Mouse (Mus musculus) MEL (cell line): ENCODE measurements around the gene Whamm.

Experiments
- MYC ChIP-seq: IDR thresholded peaks from 2 replicates; pipeline ENCODE4 v1.6.1; 2011; ENCODE audit warnings: low read depth, mild to moderate bottlenecking, low read length, improper control_type of control experiment, moderate library complexity
- POLR2A ChIP-seq, 2 experiments: IDR thresholded peaks; 2 replicates each; pipeline ENCODE4 v1.6.1; 2011 to 2012; ENCODE audit warnings: low read length in 2 of 2, mild to moderate bottlenecking in 2 of 2, control low read depth in 1 of 2, improper control_type of control experiment in 1 of 2, low read depth in 1 of 2, moderate library complexity in 1 of 2; ENCODE audit not compliant: control insufficient read depth in 1 of 2, insufficient read depth in 1 of 2, poor library complexity in 1 of 2

GRCm38 (mm10) chr7:81523663-81524017, 47.4 kb upstream of the Whamm start:
- TF ChIP-seq MYC (no peak), POLR2A (IDR thresholded peaks at IDR 0.05; ENCODE audit: control insufficient read depth in 1 of 2, insufficient read depth in 1 of 2, low read depth in 1 of 2, low read length in 2 of 2, poor library complexity in 1 of 2) (no peak)
